Mouse (Mus musculus): ENCODE data around the gene Syne3. TPM values are rescaled to one million over a fixed set of nuclear protein-coding genes. Genes with fewer than 3 reads are reported as not detected.

The Syne3 gene
- polyA plus RNA-seq, 1 experiment from 2014 or later: 1.3 TPM

GRCm38 (mm10) chr12:104997159-104997558, 12.4 kb downstream of the Syne3 start:
- ATAC-seq (ENCODE audit: insufficient number of reproducible peaks, insufficient read depth, low FRiP score, low TSS enrichment, low read depth): no peak
- Histone ChIP-seq H3K27me3 (peaks cover 5% of the 10 kb centered on the region; the same call in 1 of the 2 replicates), H3K9ac (no peak overlapping the region), H3K4me1 (peaks cover 6% of the 10 kb centered on the region), H3K27ac (no peak overlapping the region), H3K4me3 (no peak overlapping the region), H3K36me3 (no peaks in the 10 kb centered on the region), H3K9me3 (no peaks in the 10 kb centered on the region), H3K4me2 (no peak overlapping the region)
- 82% methylated on average over 10 of the region's 10 CpGs for WGBS

- WGBS: 78% methylated on average over 9 of the region's 9 CpGs
- no peak overlapping the region for H3K9ac ChIP-seq
- no peak for ATAC-seq (ENCODE audit: insufficient number of reproducible peaks, insufficient read depth, low FRiP score, low TSS enrichment, low read depth)
- H3K4me1 ChIP-seq: peaks cover 6% of the 10 kb centered on the region
- H3K36me3 ChIP-seq: no peaks in the 10 kb centered on the region
- no peak overlapping the region for H3K4me3 ChIP-seq
- H3K4me2 ChIP-seq: no peak overlapping the region
- no peak overlapping the region for H3K27ac ChIP-seq
- H3K9me3 ChIP-seq: no peaks in the 10 kb centered on the region
- H3K27me3 ChIP-seq: peaks cover 5% of the 10 kb centered on the region; the same call in 1 of the 2 replicates
Measured at GRCm38 (mm10) chr12:104996012-104996728, 13.4 kb downstream of the Syne3 start.

- no peaks in the 10 kb centered on the region for H3K9me3 ChIP-seq
- H3K27ac ChIP-seq: no peak overlapping the region
- H3K4me1 ChIP-seq: peaks cover 6% of the 10 kb centered on the region
- no peak for ATAC-seq (ENCODE audit: insufficient number of reproducible peaks, insufficient read depth, low FRiP score, low TSS enrichment, low read depth)
- H3K9ac ChIP-seq: no peak overlapping the region
- WGBS: 85% methylated on average over 12 of the region's 12 CpGs
- H3K27me3 ChIP-seq: peaks cover 5% of the 10 kb centered on the region; the same call in 1 of the 2 replicates
- no peaks in the 10 kb centered on the region for H3K36me3 ChIP-seq
- no peak overlapping the region for H3K4me3 ChIP-seq
- H3K4me2 ChIP-seq: no peak overlapping the region
Measured at GRCm38 (mm10) chr12:104995259-104995876, 14.2 kb downstream of the Syne3 start.

GRCm38 (mm10) chr12:104992838-104993237, 16.8 kb downstream of the Syne3 start:
- Histone ChIP-seq H3K4me2 (no peak overlapping the region), H3K4me1 (no peaks in the 10 kb centered on the region), H3K4me3 (no peak overlapping the region), H3K9me3 (no peaks in the 10 kb centered on the region), H3K27ac (no peak overlapping the region), H3K36me3 (no peaks in the 10 kb centered on the region), H3K27me3 (peaks cover 5% of the 10 kb centered on the region; the same call in 1 of the 2 replicates), H3K9ac (no peak overlapping the region)
- no peak; the same call in 1 of the 2 replicates for ATAC-seq (ENCODE audit: insufficient number of reproducible peaks, insufficient read depth, low FRiP score, low TSS enrichment, low read depth)
- WGBS: 77% methylated on average over 8 of the region's 8 CpGs

DNA sequence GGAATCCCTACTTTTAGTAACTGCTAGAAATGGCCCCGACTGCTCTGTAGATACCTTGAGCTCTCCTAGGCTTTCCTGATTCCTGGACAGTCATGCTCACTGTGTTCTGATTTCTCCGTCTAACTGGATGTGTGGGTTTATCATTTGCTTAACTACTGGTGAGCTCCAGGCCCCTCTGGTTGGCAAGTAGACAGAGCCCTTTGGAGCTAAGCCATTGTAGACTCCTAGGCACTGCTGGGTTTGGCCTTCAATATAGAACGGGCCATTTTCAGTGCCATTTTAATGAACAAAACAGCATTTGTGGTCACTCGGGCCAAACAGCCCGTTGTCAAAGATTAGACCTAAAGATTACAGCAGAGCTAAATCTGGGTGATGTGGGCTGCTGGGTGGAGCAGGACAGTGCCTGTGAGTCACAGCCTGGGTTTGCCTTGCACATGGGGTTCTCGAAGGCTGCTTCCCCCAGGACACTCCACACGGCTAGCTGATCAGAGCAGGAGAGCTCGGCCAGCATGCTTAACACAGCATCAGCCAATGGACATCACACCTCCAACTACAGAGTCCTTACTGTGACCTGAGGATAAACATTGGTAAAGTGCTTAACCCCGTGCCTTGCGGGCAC, 17.4 kb downstream of the Syne3 start:
- Histone ChIP-seq H3K9me3 (no peaks in the 10 kb centered on the region), H3K4me1 (no peaks in the 10 kb centered on the region), H3K4me2 (no peak overlapping the region), H3K27ac (no peak overlapping the region), H3K9ac (no peak overlapping the region), H3K4me3 (no peak overlapping the region), H3K36me3 (no peaks in the 10 kb centered on the region), H3K27me3 (peaks cover 5% of the 10 kb centered on the region; the same call in 1 of the 2 replicates)
- no peak for ATAC-seq (ENCODE audit: insufficient number of reproducible peaks, insufficient read depth, low FRiP score, low TSS enrichment, low read depth)
- 84% methylated on average over 10 of the region's 10 CpGs for WGBS

- no peak overlapping the region for H3K4me2 ChIP-seq
- 91% methylated on average over 13 of the region's 13 CpGs for WGBS
Measured at GRCm38 (mm10) chr12:104990741-104991454, 18.7 kb downstream of the Syne3 start.

GRCm38 (mm10) chr12:104987936-104988335, 21.7 kb downstream of the Syne3 start:
- Histone ChIP-seq H3K27ac (no peak overlapping the region), H3K4me1 (peaks cover 13% of the 10 kb centered on the region), H3K27me3 (no peaks in the 10 kb centered on the region), H3K36me3 (no peaks in the 10 kb centered on the region), H3K4me2 (no peak overlapping the region), H3K4me3 (no peak overlapping the region), H3K9me3 (no peaks in the 10 kb centered on the region), H3K9ac (no peak overlapping the region)
- WGBS: 42% methylated on average over 7 of the region's 7 CpGs
- ATAC-seq (ENCODE audit: insufficient number of reproducible peaks, insufficient read depth, low FRiP score, low TSS enrichment, low read depth): no peak

More at GRCm38 (mm10) chr12:104990741-104991454, 18.7 kb downstream of the Syne3 start:
- no peaks in the 10 kb centered on the region for H3K9me3 ChIP-seq
- H3K9ac ChIP-seq: no peak overlapping the region
- H3K36me3 ChIP-seq: no peaks in the 10 kb centered on the region
- H3K4me1 ChIP-seq: no peaks in the 10 kb centered on the region
- no peak for ATAC-seq (ENCODE audit: insufficient number of reproducible peaks, insufficient read depth, low FRiP score, low TSS enrichment, low read depth)
- no peak overlapping the region for H3K4me3 ChIP-seq
- H3K27me3 ChIP-seq: peaks cover 5% of the 10 kb centered on the region; the same call in 1 of the 2 replicates
- no peak overlapping the region for H3K27ac ChIP-seq

DNA sequence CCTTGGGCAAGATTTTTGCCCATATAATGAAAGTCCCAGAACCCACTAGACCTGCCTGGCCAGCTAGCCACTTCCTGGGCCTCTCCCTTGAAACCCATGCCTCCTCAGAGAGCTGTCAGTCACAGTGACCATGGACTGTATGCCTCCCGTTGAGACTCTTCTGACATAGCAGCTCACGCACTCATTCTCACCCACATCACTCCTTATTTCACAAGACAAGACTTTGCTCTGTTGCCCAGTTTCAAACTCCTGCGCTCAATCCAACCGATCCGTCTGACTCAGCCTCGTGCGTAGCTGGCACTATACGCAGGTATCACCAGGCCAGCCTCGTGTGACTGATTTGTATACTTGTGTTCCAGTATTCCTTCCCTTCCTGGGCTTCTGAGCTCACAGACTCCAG, 22.8 kb downstream of the Syne3 start:
- Histone ChIP-seq H3K27me3 (no peaks in the 10 kb centered on the region), H3K4me3 (no peak overlapping the region)
- ATAC-seq (ENCODE audit: insufficient number of reproducible peaks, insufficient read depth, low FRiP score, low TSS enrichment, low read depth): no peak

DNA sequence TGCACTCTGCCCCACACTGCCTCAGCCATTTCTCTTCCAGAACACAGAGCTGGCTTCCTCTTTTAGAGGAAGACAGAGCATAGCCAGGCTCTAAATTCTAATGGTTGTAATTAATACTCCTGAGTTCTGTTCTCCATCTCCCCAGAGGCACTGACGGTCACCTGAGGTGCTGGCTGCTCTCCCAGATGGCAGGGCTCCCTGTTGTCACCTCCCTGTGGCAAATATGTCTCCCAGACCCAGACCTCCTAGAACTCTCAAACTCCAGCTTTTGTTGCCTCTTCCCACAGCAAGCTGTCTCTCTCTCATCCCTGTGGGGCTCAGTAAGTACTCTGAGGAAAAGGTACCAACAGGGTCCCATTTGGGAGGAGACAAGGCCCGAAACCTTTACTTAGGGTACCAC, 23.6 kb downstream of the Syne3 start:
- Histone ChIP-seq H3K9me3 (no peaks in the 10 kb centered on the region), H3K36me3 (no peaks in the 10 kb centered on the region), H3K4me1 (peaks cover 17% of the 10 kb centered on the region), H3K27ac (no peak overlapping the region), H3K27me3 (no peaks in the 10 kb centered on the region), H3K4me3 (no peak overlapping the region), H3K9ac (no peak overlapping the region), H3K4me2 (no peak overlapping the region)
- WGBS: 89% methylated on average over 2 of the region's 2 CpGs
- ATAC-seq (ENCODE audit: insufficient number of reproducible peaks, insufficient read depth, low FRiP score, low TSS enrichment, low read depth): no peak

More for the DNA sequence above, 22.8 kb downstream of the Syne3 start:
- Histone ChIP-seq H3K4me2 (no peak overlapping the region), H3K4me1 (peaks cover 17% of the 10 kb centered on the region), H3K36me3 (no peaks in the 10 kb centered on the region), H3K9me3 (no peaks in the 10 kb centered on the region), H3K27ac (no peak overlapping the region), H3K9ac (no peak overlapping the region)
- WGBS: 89% methylated on average over 9 of the region's 9 CpGs

- no peaks in the 10 kb centered on the region for H3K36me3 ChIP-seq
- ATAC-seq (ENCODE audit: insufficient number of reproducible peaks, insufficient read depth, low FRiP score, low TSS enrichment, low read depth): no peak
- H3K27me3 ChIP-seq: no peaks in the 10 kb centered on the region
- no peaks in the 10 kb centered on the region for H3K9me3 ChIP-seq
- no peak overlapping the region for H3K27ac ChIP-seq
- 77% methylated on average over 5 of the region's 5 CpGs for WGBS
- H3K9ac ChIP-seq: no peak overlapping the region
- no peak overlapping the region for H3K4me2 ChIP-seq
- H3K4me1 ChIP-seq: peaks cover 17% of the 10 kb centered on the region
- no peak overlapping the region for H3K4me3 ChIP-seq
Measured at GRCm38 (mm10) chr12:104985088-104985487, 24.5 kb downstream of the Syne3 start.

GRCm38 (mm10) chr12:104983476-104983875, 26.1 kb downstream of the Syne3 start:
- Histone ChIP-seq H3K27ac (peak overlapping the region; percentile 77), H3K27me3 (no peaks in the 10 kb centered on the region), H3K4me3 (no peak overlapping the region), H3K9me3 (no peaks in the 10 kb centered on the region), H3K9ac (no peak overlapping the region), H3K4me2 (no peak overlapping the region), H3K36me3 (no peaks in the 10 kb centered on the region), H3K4me1 (peaks cover 27% of the 10 kb centered on the region)
- WGBS: 28% methylated on average over 7 of the region's 7 CpGs
- 0 out of 2 replicates have a peak, but pooled peaks have one; percentile 27 for ATAC-seq (ENCODE audit: insufficient number of reproducible peaks, insufficient read depth, low FRiP score, low TSS enrichment, low read depth)

Data from embryonic facial prominence, embryonic 13.5 days (tissue).